Mouse (Mus musculus): ENCODE measurements around the gene Wnt7b.

The Wnt7b gene

DNA sequence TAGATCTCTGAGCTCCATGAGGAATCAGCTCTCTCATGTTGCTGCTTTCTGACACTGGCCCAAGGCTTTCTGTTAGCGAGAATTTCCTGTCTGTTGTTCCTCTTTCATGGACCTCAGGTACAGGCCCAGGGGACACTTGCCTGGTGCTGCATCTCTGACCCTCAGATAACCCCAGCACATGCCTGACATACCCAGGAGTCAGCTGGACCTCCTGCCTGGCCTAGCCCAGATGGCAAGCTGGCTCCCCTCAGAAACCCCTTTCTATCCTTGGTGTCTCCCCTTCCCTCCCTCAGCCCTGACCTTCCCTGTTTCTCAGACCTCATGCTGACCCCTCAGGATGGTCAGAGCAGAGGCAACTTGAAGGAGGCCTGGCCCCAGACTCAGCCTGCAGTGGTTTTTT lies 75.6 kb downstream of the Wnt7b start:
- CTCF ChIA-PET, result interaction anchor here (0.6 to 6.8 kb wide), 12 partner anchors 15 to 249 kb away, joined by 3 to 72 read pairs (median 5); partner anchors contain the start of gene Wnt7b (in 3 of the 4)

DNA sequence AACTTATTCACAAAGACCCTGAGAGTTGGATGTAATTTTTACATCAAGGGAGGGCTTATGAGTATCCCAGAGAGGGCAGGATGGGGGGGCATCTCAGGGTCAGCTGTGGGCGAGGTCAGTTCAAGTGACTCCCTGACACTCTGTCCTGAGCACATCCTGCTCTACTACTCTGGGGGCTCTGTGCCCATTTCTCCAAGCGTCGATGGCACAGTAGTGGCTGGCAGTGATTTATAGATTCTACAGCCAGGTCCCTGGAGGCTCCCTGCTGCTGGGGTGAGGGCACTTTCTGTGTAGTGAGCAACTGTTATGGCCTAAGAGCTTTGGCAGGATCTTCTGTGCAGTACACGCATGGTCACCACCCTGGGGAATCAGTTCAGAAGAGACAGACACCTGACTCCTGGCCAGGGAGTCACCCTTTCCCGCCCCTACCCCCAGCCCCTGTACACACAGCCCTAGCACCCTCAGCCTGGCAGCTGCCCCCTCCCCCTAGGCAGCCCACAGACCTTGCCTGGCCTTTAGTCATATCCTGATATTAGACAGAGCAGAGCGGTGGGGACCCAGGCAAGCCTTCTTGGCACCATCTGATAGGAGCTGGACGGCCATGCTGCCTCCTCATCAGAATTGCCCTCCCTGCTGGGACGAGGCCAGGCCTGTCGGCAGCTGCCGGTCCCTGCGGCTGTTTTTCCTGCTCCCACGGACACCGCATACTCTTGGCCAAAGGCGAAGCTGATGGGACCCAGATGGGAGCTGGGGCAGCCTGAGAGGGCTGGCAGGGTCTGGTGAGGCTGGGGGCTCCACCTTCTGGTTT lies 77.0 kb downstream of the Wnt7b start:
- ChIA-PET CTCF (interaction anchor here in 2 of 4 experiments (0.7 to 6.8 kb wide), 3 partner anchors 77 to 288 kb away, joined by 3 to 72 read pairs (median 3); partner anchors contain the start of gene Wnt7b (in 1 of the 2)), POLR2A (interaction anchor here in 1 of 4 experiments (0.6 kb wide), 1 partner anchor 1285 kb away, joined by 3 read pairs; no protein-coding TSS in a partner anchor)

More for the DNA sequence above, 75.6 kb downstream of the Wnt7b start:
- POLR2A ChIA-PET, result interaction anchor here in 2 of 4 experiments (0.6 to 1.1 kb wide), 4 partner anchors 10 to 76 kb away, joined by 3 to 4 read pairs (median 3); no protein-coding TSS in a partner anchor

DNA sequence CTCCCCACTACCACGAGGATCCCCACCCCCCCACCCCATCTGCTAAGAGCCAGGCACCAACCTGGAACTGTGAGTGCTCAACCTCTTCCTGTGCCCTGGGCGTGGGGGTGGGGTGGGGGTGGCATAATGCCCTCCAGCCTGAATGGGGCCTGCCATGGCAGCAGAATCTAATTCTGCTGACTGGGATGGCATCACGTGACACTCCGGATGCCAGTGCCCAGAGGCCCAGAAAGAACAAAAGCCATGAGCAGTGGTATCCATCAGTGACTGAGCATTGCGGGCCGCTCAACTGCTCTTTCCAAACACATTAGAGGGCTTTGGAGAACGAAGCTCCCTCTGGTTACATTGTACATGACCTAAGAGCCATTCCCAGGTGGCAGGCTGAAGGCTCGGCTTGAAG lies 79.1 kb downstream of the Wnt7b start, which contains the start of gene 7530416G11Rik:
Gene 7530416G11Rik (minus strand): TSS at position 101 of the 400 bp plus-strand sequence.
- POLR2A ChIA-PET, result interaction anchor here in 2 of 4 experiments (0.6 kb wide), 2 partner anchors 9 to 54 kb away, joined by 3 read pairs; no protein-coding TSS in a partner anchor
- CTCF ChIA-PET, result interaction anchor here in 2 of 4 experiments (0.5 to 1.5 kb wide), 3 partner anchors 80 to 147 kb away, joined by 3 to 5 read pairs (median 3); no protein-coding TSS in a partner anchor

DNA sequence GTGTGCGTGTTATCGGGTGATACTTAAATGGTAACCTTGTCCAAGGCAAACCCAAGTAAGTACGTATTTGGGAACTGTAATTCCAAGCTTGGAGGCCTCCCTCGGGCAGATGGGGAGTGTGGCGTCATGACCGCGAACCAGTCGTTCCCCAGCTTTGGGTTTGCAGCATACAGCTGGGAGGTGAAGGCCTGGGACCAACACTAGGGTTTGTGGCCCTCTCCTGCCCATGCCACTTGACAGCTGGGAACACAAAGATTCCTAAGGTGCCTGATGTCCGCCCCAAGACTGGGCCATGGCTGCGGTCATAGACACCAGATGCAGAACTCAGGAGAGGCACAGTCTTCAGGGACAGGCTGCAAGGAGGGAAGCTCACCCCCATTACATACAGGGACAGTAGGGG lies 82.0 kb downstream of the Wnt7b start:
- ChIA-PET CTCF (no interaction called here), POLR2A (no interaction called here)

DNA sequence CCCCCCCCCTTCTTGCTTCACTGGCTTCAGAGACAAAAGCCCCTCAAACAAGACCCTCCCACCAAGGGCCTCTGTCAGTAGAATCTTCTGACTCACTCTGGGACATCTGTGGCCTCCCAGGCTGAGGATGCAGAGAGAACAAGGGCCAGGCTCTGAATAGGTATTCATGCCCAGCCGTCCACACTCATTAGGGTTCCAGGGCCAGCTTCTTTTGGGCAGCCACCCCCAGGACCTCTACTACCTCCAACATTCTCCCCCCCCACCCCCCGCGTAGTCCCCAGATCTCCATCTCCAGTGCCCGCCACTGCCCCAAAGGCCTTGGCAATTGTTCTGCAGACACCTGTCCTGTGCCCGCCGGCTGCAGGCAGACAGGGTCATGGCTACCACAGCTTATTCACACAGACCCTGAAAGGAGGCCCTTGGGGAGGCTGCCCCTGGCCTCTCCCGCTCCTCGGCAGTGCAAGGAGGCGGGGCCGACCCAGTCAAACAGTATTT lies 84.2 kb downstream of the Wnt7b start:
- POLR2A ChIA-PET, result no interaction called here

DNA sequence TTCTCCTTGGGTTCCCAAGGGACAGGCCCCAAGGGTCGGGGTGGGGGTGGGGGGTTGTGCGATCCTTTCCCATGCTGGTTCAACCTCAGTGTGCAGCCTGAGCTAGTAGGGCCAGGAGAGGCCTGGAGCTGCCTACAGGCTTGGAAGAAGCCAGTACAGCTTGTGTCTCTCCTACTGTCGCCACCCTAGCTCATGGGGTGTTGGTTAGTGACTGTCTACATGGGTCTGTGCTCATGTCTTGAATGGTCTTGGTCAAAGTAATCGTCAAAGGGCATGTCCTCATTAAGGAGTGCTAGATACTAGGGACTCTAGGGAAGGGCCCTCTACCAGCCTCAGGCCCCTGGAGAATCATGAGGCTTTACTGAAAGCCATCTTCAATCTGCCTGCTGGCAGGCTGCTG lies 84.7 kb downstream of the Wnt7b start:
- ChIA-PET POLR2A (interaction anchor here in 1 of 4 experiments (0.7 kb wide), 1 partner anchor 323 kb away, joined by 4 read pairs; no protein-coding TSS in a partner anchor), CTCF (interaction anchor here in 1 of 4 experiments (0.7 kb wide), 1 partner anchor 474 kb away, joined by 4 read pairs; no protein-coding TSS in a partner anchor)

More for the DNA sequence above, 84.2 kb downstream of the Wnt7b start:
- CTCF ChIA-PET, result interaction anchor here in 1 of 4 experiments (0.7 kb wide), 1 partner anchor 474 kb away, joined by 4 read pairs; no protein-coding TSS in a partner anchor

DNA sequence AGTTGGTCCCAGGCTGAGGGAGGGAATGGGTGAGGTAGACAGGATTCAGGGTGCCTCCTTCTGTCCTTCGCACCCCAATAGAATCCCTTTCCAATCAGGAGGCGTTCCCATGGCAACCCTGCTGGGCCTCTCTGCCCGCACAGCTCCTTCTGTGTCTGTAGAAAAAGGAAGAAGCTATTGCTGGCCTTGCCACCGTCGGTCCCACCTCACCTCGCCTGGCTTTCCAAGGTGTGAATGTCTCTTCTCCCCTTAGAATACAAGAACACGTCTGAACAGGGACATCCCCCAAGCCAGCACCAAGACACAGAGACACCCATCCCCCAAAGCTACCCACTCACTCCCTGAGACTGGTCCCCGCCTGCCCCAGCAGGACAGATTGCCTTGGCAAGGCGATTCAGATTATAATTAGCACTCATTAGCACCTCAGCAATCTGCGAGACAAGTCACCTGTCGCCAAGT lies 88.1 kb downstream of the Wnt7b start:
- CTCF ChIA-PET, result interaction anchor here in 3 of 4 experiments (0.5 to 2.0 kb wide), 8 partner anchors 8 to 179 kb away, joined by 3 to 7 read pairs (median 5); no protein-coding TSS in a partner anchor

DNA sequence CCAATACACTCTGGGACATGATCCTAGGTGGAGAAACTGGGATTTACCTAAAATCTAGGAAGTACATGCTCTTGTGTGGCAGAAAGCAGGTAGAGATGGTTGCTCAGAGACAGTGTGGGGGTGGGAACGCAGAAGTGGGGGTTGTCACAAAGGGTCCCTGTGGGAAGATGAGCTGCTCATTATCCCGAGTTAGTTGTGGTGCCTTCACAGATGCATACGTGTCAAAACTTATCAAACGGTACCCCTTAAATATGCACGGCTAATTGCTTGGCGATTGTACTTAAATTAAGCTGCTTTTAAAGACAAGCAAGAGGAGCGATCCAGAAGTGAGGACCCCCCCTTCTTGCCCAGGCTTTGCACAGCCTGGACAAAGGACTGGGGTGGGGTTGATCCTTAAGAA lies 92.5 kb downstream of the Wnt7b start:
- CTCF ChIA-PET, result no interaction called here
- POLR2A ChIA-PET, result interaction anchor here in 1 of 4 experiments (1.3 kb wide), 2 partner anchors 9 to 20 kb away, joined by 3 to 5 read pairs; no protein-coding TSS in a partner anchor

More for the DNA sequence above, 88.1 kb downstream of the Wnt7b start:
- POLR2A ChIA-PET, result interaction anchor here in 3 of 4 experiments (0.7 to 1.3 kb wide), 4 partner anchors 9 to 29 kb away, joined by 3 read pairs; no protein-coding TSS in a partner anchor

DNA sequence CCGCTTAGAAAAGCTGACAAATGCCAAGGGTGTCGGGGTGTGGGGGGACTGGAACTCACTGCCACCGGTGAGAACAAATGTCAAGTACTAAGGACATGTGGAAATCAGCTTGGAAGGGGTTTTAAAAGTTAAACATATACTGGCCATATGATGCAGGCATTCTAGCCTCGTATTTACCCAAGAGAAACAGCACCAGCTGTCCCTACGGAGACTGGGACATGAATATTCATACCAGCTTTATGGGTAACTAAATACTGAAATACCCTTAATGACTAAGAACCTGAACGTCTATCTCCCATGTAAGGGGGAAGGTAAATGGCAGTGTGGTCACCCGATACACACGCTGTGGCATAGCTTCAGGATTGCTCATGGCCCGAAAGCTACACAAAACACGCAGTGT lies 93.4 kb downstream of the Wnt7b start:
- CTCF ChIA-PET, result interaction anchor here in 2 of 4 experiments (0.8 to 1.0 kb wide), 2 partner anchors 12 to 94 kb away, joined by 3 to 4 read pairs; no protein-coding TSS in a partner anchor

More for the DNA sequence above, 93.4 kb downstream of the Wnt7b start:
- POLR2A ChIA-PET, result interaction anchor here in 1 of 4 experiments (1.0 to 1.3 kb wide), 3 partner anchors 8 to 46 kb away, joined by 3 to 5 read pairs (median 3); no protein-coding TSS in a partner anchor

All from embryonic stem cell, embryonic (primary cell).